Mouse (Mus musculus) urinary bladder, adult 2 months (tissue): ENCODE results near the gene Sipa1l2. TPM values are rescaled to one million over a fixed set of nuclear protein-coding genes. Genes with fewer than 3 reads are reported as not detected.

ENCODE experiments used
- DNase-seq: peaks from one replicate; pipeline ENCODE4 v3.0.0; 2022; ENCODE audit warnings: low spot score
- polyA plus RNA-seq: library from polyadenylated mRNA; depleted of rRNA; stranded (reverse); fragments of >200 nt; gene quantifications from 2 replicates; pipeline ENCODE4 v1.2.3, GENCODE M21; 2012

Gene Sipa1l2
- polyA plus RNA-seq, 1 experiment: 16.7 TPM

DNA sequence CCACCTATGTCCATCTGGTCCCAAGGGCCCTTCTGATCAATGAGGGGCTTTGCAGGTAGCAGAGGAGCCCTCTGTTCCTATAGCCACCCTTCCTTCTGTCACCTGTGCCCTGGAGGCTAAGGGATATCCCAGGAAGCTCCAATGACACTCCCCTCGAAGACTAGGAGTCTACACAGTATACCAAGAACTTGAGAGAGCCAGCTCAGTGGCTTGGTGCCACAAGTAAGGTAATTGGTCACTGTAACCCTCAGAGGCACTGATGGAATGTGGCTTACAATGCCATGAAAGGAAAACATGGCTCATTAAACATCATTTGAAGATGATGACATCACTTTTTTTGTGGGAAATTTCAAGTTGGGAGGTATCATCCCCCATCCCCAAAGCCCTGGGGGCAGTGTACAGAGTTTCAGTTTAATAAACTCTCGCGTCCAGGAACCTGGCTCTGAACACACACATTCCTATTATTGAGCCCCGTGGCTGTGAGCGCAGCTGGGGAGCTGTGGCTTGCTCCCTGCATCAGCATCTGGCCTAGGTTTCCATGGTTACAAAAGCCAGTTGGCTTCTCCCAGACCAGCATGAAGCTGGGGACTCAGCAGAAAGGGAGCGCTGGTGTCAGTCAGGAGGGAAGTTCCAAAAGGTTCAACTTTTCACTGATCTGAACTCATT lies 104.3 kb downstream of the Sipa1l2 start:
- DNase-seq: no peak

DNA sequence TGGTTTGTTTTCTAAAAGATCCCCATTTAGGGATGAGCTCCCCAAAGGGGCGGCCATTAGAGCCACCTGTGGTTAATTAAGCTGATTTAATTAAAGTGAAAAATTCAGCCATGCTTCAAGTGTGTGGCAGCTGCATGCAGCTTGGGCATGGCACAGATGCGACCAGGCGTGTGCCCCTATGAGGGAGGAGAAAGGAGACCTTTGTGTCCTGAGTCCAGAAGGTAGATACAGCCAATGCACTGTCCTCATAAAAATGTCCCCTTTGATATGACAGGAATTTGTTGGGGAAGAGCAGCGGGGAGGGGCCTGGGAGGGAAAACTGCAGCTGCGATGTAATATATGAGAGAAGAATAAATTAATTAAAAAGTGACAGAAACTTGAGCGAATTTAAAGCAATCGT lies 106.7 kb downstream of the Sipa1l2 start:
- no peak for DNase-seq

DNA sequence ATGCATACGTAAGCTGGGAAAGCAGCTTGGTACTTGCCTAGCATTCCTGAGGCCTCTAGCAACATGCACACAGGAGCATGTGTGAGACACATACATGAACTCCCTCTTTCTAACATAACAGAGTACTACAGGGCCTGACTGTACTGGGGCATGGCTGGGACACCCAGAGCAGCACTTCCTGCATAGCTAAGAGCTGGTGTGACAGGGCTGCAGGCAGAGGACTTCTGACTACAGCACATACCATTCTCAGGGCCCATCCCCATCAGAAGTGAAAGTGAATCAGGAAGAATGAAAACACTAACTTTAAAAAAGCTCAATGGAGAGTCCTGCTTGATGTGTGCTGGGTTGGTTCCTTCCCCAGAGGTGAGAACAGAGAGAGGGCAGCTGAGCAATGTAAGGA lies 108.1 kb downstream of the Sipa1l2 start:
- DNase-seq: no peak

DNA sequence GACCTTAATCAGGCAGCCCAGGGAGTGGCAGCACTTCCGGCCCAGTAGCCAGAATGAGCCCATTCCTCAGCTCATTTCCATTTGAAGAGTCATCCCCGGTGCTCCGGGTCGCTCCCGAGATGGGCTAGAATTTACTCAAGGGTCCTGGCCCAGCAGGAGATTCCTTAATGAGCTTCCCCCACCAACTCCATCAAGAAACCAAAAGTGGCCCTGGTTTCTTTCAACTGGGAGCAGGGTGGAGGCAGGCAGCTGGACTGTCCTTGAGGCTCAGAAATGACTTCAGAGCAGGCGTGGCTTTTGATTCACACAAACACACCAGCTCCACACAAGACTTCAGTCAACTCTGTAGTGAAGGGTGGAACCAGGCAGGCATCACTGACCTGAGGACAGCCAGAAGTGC lies 109.0 kb downstream of the Sipa1l2 start:
- no peak for DNase-seq

DNA sequence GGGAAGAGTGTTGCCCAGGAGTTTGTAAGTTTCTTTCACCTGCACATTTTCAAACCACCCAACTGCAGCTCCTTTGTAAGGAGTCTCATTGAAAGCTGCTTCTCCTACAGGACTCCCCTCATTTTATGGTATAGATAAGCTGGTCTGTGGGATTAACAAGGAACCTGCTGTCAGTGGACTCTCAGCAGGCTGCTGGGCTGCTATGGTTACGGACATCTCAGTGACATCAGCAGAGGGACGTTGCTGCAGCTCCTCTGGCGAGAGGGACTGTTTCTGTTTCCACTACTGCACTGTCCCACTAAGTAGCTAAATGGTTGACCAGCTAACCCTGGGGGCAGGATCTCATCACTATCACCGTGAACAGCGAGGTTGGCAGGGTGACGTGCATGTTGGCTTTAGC lies 120.6 kb downstream of the Sipa1l2 start:
- DNase-seq: no peak

DNA sequence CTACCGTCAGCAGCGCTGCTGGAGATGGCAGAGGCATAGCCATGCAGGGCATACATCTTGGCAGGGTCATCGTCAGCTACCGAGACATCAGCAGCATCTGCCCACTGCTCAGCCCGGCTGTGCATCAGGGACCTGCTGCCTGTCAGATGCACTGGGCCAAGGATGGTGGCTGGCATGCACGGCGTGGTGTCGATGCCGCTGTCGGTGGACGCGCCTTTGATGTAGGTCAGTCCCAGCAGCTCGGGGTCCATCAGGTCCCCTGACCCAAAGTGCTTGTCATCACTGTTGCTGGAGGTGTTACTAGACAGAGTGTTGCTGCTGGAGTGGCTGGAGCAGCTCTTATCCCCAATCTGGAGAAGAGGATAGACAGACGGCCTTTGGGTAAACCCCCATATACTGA lies 122.1 kb downstream of the Sipa1l2 start:
- no peak for DNase-seq

DNA sequence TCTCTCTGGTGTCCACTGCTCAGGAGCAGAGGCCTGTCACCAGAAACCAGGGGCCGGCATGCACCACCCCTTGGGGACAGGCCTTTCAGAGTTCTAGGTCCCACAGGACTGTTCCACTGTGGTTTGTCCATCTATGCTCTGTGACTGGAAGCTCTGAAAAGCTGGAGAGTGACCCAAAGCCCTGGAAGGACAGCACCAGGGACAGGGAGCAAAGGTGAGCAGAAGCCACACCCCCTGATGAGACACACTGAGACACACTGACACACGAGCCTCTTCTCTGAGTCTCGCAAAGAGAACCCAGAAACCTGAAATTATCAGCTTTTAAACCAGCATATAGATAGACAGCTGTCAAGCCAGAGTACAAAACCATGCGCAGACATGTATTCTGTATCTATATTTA lies 123.4 kb downstream of the Sipa1l2 start:
- no peak for DNase-seq

DNA sequence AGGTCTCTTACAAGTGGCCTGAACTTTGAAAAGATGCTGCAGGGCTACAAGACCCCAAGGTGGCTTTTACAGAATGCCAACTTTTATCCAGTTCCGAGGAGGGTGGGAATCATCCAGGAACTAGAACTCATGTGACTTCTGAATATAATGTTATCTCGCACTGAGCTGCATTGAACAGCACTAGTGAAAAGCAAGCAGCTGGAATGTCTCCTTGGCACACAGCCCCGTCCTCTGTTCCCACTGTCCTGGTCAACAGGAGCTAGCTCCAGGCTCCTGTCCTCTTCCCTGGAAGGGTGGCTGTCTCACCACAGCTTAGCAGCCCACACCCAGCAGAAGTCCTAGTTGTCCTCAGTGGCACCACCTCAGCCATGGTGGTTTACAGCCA lies 124.4 kb downstream of the Sipa1l2 start:
- DNase-seq: no peak

DNA sequence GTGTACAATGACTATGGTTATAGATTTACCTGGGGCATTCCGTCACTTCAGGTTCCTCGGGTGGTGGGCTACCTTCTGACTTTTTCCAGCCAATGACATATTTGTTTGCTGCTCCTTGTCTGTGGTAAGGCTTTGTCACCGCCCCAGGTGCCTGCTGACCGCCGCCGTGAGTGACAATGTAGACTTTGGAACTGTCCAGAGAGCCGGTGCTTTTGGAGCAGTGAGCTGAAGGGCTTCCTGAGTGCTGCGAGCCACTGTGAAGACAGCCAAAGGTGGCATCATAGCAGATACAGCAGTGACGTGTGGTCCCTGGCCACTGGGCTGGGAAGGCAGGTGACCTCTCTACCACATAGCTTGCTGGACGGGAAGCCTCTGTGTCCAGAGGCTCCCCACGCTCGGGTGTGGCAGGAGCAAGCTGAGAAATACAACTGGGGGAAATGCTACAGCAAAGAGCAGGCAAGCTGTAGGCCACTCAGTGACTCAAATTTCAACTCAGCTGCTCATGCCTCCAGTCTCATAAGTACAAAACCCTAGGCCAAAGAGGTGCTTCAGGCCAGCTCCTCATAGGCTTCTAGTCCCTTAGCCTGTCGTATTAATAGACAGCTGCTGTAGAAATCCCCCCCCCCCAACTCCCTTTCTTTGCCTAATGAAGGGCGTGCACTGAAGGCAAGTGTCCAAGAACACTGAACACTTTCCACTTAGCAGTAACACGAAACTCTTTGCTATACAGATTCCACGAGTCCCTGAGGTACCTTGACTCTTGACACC lies 125.0 kb downstream of the Sipa1l2 start:
- no peak for DNase-seq

DNA sequence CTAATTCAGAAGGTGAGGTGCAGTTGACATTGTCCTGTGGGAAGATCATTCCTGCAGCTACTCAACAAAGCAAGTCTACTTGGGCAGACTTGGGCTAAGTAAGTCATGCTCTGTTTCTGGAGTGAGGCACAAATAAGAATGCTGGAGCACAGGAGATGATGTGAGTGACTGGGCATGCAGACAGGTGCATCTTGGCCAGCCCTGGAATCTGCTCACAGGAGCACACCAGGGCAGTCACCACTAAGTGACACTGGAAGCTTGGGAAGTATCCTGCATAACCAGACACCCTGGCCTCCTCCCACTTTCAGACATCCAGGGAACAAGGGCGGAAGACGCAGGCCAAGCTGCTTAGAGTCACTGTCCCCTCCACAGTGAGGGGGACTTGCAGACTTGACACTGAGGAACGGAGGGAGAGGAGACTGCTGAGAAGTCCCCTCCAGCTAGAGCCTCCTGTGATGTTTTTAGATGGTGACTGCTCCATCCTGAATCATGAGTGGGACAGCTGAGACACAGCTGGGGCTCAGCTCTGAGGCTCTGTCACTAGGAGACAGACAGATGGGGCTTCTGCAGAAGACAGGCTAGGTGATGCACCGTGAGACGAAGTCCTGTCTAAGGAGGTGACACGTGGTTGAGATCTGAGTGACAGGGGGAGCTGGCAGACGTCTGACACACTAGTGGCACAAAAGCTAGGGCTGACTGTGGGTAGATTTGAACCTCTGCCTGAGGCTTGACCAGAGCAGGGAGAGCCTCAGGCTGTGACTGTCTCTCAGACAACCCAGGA lies 134.1 kb downstream of the Sipa1l2 start:
- DNase-seq: no peak

DNA sequence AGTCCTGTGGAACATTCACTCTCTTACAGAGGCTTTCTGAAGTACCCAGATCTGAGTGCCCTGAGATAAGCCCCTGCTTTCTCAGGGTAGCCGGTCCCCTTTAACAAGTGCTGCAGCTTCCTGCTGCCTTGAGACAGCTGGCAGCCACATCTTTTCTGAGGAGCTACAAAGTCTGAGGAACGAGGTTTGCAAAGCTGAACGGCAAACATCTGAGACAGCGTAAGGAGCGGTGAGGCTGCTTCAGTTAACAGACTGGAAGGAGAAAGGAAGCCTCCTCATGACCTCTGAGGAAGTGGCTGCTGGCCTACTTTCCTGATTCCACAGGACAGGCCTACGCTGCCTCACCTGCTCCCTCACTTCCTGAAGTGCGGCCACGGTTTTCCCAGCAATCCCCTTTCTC lies 135.5 kb downstream of the Sipa1l2 start:
- no peak for DNase-seq

DNA sequence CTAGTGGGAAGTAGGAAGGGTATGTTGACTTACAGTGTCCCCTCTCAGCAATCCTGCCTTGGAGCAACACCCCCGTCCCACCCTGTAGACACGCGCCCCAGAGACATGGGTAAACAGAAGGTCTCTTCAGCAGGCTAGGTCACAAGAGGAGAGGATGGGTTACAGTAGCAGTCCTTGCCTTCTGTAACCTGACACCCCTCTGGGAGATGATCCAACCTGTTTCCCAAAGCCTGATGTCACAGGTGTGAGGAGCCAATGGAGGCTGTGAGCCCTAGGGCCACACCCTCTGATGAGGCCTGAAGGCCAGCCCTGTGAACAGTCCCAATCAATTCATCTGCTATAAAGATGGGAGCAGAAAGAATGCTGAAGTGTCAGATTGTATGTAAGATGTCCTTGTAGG lies 138.3 kb downstream of the Sipa1l2 start:
- no peak for DNase-seq

DNA sequence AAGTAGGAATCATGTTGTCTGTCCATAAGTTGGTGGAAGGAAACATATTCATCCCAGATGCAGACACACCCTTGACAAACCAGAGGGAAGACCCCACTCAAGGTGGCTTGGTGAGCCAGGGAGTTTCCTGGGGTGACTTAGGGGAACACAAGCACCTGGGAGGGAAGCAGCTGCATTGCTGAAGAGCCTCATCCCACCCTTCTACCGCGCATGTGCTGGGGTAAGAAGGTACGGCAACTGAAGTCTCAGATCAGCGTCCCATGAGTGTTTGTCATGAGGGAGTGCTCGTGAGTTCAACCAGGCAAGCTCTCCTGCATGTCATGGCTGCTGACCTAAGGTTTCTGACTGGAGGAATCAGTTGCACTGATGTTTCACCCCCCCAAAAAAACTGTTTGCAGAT lies 138.8 kb downstream of the Sipa1l2 start:
- no peak for DNase-seq

DNA sequence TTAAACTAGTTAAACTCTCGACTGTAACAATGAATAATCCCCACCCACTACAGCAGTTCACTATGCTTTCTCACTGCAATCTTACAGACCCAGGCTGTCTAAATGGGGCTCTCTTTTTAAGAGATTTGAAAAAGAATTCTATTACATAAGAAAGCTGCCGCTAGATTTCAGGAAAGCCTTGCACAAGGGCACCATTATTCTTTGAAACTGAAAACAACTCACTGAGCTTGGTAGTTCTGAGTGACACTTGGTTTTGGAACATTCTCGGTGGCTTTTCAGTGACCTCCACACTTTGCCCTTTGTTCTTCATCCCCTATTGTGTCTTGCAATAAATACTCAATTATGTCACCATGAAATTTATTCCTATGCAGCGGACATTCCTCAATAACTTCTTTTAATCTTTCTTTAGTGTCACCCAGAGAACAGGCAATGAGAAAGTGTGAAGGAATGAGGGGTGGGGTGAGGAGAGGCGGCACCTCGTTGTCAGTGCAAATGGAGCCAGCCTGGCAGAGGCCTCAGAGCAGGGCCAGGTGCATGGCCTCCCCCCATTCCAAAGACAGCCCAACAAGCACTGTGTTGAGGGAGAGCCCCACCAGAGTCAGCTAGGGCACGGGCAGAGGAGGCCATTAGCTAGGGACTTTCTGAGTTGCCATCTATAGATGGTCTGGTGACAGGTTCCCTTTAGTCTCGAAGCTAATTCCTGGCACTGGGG lies 140.5 kb downstream of the Sipa1l2 start:
- no peak for DNase-seq

DNA sequence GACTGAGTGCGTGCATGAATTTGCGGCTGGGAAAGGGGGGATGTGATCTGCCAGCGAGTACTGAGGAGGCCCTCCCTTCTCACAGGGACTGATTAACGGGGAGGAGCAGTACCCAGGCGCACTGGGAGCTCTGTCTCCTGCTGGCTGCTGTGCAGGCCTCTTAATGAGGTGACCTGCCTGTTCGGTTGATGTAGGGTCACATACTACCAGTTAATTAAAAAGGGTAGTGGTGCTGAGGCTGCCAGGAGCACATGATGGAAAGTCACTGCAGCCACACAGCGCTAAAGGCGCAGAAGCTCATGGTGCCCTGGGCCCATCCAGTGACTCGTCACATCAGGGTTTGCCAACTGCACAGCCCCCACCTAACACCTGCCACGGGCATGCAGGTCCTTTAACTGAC lies 145.7 kb downstream of the Sipa1l2 start:
- no peak for DNase-seq

DNA sequence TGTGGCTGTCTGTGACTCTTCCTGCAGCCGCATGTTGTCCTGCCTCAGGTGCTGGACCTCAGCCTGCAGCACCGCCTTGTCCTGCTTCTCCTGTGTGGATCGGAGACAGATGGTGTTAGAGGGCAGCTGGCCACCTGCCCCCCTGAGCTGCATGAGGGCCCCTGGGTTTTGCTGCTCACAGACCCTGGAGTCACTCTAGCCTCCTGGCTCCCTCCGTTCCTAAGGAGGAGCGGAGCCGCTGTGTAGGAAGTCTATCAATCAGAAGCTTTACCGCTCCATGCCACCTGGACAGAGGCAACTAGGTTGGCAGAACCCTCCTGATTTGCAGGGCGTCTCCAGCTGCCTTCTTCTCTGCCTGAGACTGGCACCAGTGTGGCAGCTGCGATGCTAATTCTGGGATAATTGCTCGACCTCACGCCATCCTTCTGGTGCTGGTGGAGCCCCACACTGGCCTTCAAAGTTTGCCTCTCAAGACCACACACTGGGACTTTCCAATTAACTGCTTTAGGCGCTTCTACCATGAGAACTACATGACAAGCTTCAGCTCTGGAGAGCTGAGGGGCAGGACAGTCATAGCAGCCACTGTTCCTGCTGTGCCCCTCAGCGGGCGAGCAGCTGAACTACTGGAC lies 150.3 kb downstream of the Sipa1l2 start:
- no peak for DNase-seq

DNA sequence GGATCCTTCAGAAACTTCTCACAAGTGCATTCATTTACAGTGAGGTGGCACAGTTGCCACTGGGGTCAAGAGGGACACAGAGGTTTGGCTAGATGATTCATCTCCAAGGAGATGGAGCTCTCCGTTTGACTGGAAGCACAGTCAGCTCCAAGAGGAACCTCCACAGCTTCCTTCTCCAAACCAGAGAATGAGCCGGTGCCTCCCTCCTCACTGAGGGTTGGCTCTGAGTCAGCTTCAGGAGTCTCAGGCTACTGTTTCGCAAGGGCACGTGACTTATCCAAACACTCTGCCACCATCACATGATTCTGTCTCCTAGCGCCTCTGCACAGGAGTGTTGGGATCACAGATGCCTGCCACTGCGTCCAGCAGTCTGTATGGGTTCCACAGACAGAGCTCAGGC lies 153.5 kb downstream of the Sipa1l2 start:
- DNase-seq: no peak

DNA sequence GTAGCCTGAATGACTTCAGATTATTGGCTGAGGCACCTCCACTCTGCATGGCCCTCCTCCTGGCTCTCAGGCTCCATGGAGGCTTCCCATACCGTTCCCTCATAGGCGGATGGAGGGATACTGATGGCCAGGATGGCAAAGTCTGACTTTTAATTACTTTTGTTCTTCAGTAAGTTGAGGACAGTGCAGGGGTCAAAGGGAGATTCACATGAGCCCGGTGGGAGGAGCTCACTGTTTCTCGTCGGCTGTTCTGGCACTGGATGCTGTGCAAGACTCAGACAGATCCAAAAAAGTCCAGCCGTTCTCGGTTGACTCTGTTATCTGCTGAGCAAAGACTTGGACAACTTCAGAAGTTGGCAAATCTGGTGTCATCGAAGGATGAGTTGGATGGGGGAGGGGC lies 155.0 kb downstream of the Sipa1l2 start:
- DNase-seq: no peak

DNA sequence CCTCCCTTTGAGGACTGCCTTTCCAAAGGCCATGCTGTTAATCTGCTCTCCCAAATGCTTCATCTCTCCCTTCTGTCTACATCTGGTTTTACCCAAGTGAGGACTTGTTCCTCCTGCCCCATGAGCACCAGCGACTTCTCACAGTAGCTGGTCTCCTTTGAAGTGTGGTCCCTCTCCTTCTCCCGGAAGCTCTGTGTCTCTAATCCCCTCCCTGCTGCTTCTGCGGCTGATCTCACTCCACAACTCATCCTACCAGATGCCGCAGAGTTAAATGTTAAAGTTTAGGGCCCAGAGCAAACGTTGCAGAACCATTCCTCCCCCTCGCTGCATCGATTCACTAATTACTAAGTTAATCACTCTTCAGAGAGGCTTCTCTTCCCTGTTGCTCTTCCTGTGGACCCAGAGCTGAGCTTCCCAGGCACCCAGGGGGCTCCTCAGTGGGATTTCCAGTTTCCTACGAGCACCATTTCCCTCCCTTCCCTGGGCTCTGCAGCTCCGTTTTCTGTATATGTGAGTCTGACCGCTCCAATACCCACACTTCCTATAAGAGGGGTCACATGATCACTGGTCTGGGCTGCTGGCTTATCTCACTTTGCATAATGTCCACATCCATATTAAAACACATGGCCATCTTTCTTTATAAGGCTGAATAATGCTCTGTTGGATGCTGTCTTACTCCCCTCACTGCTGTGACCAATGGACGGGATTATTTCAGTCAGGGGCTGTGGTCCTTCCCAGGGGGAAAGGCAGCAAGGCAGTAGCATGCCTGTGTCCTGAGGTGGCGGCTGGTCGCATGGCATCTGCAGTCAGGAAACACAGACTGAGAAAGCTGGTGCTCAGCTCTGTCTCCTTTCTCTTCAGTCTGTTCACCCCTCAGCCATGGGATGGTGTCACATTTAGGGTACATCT lies 156.4 kb downstream of the Sipa1l2 start:
- no peak for DNase-seq

DNA sequence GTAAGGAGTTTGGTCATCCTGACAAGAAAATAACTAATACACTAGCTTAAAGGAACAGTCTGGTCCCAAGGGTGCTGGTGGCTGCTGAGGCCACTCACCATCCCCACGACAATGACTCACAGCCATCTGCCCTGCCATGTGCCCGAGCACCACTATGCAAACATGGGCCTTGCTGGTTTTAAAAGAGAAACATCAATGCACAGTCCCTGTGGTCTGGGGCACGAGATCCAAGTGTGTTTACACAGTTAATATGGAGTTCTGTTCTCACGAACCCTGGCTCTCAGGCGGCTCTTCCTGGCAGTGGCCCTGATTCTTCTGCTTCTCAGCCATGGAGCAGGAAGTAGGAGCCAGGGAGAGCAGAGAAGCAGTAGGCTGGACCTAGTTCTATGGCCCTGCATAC lies 159.0 kb downstream of the Sipa1l2 start:
- no peak for DNase-seq

DNA sequence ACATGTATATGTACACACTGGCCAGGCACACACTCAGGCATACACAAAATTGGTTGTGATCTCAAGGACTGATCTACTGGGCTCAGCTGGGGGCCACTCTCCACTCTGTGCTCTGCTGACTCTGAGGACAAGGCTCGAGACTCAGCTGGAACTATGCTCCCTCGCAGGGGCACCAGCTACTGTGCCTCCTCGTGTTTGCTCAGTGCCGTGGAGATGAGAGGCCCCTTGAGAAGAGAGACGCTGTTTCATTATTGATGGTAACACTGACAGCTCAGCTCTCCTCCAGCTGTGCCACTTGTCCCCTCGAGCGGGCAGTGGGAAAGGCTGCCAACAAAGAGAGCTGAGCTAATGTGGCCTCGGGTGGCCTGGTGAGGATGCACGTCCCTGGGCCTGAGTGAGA lies 161.9 kb downstream of the Sipa1l2 start:
- DNase-seq: no peak
